Mouse (Mus musculus) forebrain, embryonic 14.5 days (tissue): ENCODE results near the gene Slc25a16. TPM values are rescaled to one million over a fixed set of nuclear protein-coding genes. Genes with fewer than 3 reads are reported as not detected.
A peak's percentile ranks its signal among the peaks of the same experiment; 100 is the strongest.

Experiments
- ATAC-seq: fragments of 200-750 bp; cut with Nextera tagmentation; 2 replicates; pipeline ENCODE4 v1.8.0; 2017; ENCODE audit warnings: mild to moderate bottlenecking, moderate library complexity
- DNase-seq: peaks from one replicate; pipeline ENCODE4 v3.0.0-alpha.2; 2015; ENCODE audit warnings: low spot score
- H3K27ac ChIP-seq: fragments of 300-500 bp; sonication (generic); 2 replicates; pipeline ENCODE4 v1.5.1; 2014; ENCODE audit warnings: low read depth, mild to moderate bottlenecking, control low read depth, low read length, moderate library complexity
- H3K27me3 ChIP-seq: fragments of 300-500 bp; sonication (generic); replicated peaks from 2 replicates; pipeline ENCODE4 v1.6.1; 2014; ENCODE audit warnings: low read length, control low read depth, mixed read lengths; ENCODE audit not compliant: control insufficient read depth, insufficient read depth
- H3K36me3 ChIP-seq: fragments of 300-500 bp; sonication (generic); 2 replicates; pipeline ENCODE4 v1.6.1; 2014; ENCODE audit warnings: low read length, control low read depth; ENCODE audit not compliant: control insufficient read depth, insufficient read depth
- H3K4me1 ChIP-seq: fragments of 300-500 bp; sonication (generic); 2 replicates; pipeline ENCODE4 v1.6.1; 2014; ENCODE audit warnings: antibody characterized with exemption, low read length, control low read depth; ENCODE audit not compliant: control insufficient read depth, insufficient read depth
- H3K4me2 ChIP-seq: fragments of 300-500 bp; sonication (generic); 2 replicates; pipeline ENCODE4 v1.6.1; 2014; ENCODE audit warnings: mild to moderate bottlenecking, control low read depth, low read length
- H3K4me3 ChIP-seq: fragments of 300-500 bp; sonication (generic); 2 replicates; pipeline ENCODE4 v1.5.1; 2014; ENCODE audit warnings: low read depth, low read length, control low read depth
- H3K9ac ChIP-seq: fragments of 300-500 bp; sonication (generic); 2 replicates; pipeline ENCODE4 v1.6.1; 2014; ENCODE audit warnings: mild to moderate bottlenecking, low read length, control low read depth, moderate library complexity
- H3K9me3 ChIP-seq: fragments of 300-500 bp; sonication (generic); replicated peaks from 2 replicates; pipeline ENCODE4 v1.6.1; 2016; ENCODE audit warnings: low read length, control low read depth, mixed read lengths; ENCODE audit not compliant: control insufficient read depth
- WGBS: fragments of 180-500 bp; shearing (Covaris S2); extraction: QIAGEN DNeasy Blood & Tissue Kit; methylation state at CpG from one replicate; pipeline ENCODE4 v1.1.7; 2014; 5-methylcytosine and 5-hydroxymethylcytosine counted together
- polyA plus RNA-seq: library from polyadenylated mRNA; unstranded; fragments of >200 nt; fragmentation: Nextera tagmentation; extraction: Ambion mirVana; gene quantifications from 2 replicates; pipeline ENCODE4 v1.2.1, GENCODE M21; 2014

Gene Slc25a16
- polyA plus RNA-seq, 1 experiment from 2014 or later = 17.1 TPM

DNA sequence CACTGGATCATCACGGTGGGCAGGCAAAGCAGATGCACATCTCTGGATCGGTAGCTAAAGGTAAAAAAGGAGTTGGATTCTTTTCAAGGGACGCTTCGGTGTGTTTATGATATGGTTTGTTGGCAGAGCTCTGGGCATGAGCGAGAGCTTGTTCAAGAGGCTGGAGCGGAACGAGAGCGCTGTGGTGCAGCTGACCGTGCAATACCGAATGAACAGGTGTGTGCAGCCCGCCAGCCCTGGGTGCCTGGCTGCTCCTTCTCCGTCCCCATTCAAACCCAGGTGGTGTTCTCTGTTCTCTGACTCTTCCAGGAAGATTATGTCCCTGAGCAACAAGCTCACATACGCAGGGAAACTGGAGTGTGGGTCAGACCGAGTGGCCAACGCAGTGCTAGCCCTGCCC, 45.9 kb downstream of the Slc25a16 start:
- Histone ChIP-seq H3K4me3 (no peak overlapping the region), H3K9me3 (no peaks in the 10 kb centered on the region), H3K4me1 (no peaks in the 10 kb centered on the region), H3K27ac (no peak overlapping the region), H3K9ac (no peak overlapping the region), H3K36me3 (peaks cover 78% of the 10 kb centered on the region), H3K27me3 (no peaks in the 10 kb centered on the region), H3K4me2 (no peak overlapping the region)
- no peak for DNase-seq
- no peak for ATAC-seq
- 97% methylated on average over 15 of the region's 15 CpGs for WGBS

DNA sequence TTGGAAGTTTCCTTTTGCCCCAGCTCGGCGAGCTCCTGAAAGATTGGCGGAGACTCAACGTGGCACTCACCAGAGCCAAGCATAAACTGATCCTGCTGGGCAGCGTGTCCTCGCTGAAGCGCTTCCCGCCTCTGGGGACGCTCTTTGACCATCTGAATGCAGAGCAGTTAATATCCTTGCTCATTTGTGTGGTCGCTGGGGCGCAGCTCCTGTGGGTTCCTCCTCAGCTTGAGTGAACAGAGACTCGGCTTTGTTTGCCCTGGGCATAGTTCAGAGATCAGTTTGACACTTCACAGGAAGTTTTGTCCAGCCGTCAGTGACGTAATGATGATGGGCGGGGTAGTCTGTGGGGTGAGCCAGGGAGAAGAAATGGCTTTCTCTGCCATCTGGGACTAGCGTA, 51.4 kb downstream of the Slc25a16 start:
- H3K4me2 ChIP-seq = no peak overlapping the region
- DNase-seq (no peak), ATAC-seq (no peak)
- no peaks in the 10 kb centered on the region for H3K27me3 ChIP-seq
- no peaks in the 10 kb centered on the region for H3K9me3 ChIP-seq
- no peak overlapping the region for H3K9ac ChIP-seq
- WGBS = 65% methylated on average over 16 of the region's 16 CpGs
- no peak overlapping the region for H3K4me3 ChIP-seq
- H3K27ac ChIP-seq = no peak overlapping the region
- H3K36me3 ChIP-seq = peaks cover 50% of the 10 kb centered on the region
- H3K4me1 ChIP-seq = no peaks in the 10 kb centered on the region

DNA sequence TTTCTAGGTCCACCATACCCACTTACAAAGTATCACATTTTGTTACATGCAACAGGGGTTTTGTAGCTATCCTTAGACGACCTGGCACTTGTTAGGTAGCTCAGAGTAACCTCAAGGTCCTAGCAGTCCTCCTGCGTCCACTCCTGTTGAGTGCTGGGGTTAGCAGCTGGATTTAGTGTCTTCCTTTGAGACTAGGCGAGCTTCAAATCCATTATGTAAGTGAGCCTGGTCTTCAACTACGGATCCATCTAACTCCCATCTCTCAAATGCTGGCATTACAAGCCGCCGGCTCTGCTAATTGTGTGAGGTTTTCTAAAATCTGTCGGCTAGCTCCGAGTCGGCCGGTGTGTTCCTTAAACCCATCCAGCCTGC, 59.2 kb downstream of the Slc25a16 start:
- H3K4me3 ChIP-seq = peak overlapping the region; percentile 97
- H3K9me3 ChIP-seq = no peaks in the 10 kb centered on the region
- ATAC-seq (no peak), DNase-seq (no peak)
- 6% methylated on average over 10 of the region's 10 CpGs for WGBS
- peaks cover 5% of the 10 kb centered on the region; the same call in 1 of the 2 replicates for H3K4me1 ChIP-seq
- peaks cover 13% of the 10 kb centered on the region for H3K36me3 ChIP-seq
- H3K4me2 ChIP-seq = peak overlapping the region; percentile 63
- no peaks in the 10 kb centered on the region for H3K27me3 ChIP-seq
- peak overlapping the region; percentile 96 for H3K9ac ChIP-seq
- peak overlapping the region; percentile 82; the same call in 1 of the 2 replicates for H3K27ac ChIP-seq

DNA sequence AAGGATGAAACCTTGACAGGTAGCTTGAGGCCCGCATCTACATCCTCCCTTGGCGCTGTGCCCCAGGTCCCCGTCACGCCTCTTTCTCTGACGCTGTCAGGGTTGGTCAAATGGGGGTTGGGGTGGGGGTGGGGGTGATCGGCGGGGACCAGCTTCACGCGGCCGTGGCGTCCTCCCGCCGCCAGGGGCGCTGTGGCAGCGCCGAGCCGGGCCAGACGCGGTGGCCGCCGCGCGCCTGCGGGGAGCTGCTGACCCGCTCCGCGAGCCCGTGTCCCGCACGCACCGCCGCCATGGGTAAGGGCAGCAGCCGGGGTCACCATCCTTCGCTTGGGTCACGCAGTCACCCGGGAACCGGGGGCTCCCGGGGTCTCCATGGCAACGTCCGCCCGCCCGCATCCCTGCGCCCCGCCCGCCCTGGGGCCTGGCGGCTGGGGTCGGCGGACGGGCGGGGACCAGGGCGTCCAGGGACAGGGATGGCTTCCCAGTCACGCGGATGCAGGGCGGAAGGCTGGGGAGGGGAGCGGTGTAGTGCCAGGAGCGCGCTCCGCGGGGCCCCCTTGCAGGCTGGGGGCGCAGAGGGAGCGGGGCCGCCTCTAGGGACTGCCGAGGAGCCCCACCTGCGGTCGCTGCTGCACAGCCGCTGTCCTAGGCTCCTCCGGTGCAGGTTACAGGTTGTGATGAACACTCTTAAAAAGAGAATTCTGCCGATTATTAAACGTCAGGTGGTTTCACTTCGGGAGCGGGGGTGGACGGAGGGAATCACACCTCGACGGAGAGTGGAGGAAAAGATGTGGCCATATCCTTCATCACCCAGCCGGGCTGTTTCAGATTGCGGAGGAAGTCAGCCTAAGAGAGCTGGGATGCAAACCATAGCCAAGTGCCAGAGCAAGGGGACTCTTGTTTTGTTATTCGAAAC, 59.9 kb downstream of the Slc25a16 start, which contains the start of gene Rufy2:
Gene Rufy2 (plus strand): TSS at position 185 of the 916 bp plus-strand sequence.
- Histone ChIP-seq H3K27me3 (no peaks in the 10 kb centered on the region), H3K4me2 (peak within 1 kb of the TSS; percentile 63), H3K36me3 (peaks cover 20% of the 10 kb centered on the region), H3K9me3 (no peaks in the 10 kb centered on the region), H3K4me1 (peaks cover 5% of the 10 kb centered on the region; the same call in 1 of the 2 replicates), H3K4me3 (peak within 1 kb of the TSS; percentile 97), H3K9ac (peak within 1 kb of the TSS; percentile 96), H3K27ac (peak within 1 kb of the TSS; percentile 82)
- ATAC-seq (peak; percentile 95), DNase-seq (peak; percentile 88)
- under 1% methylated on average over 49 of the region's 77 CpGs for WGBS

DNA sequence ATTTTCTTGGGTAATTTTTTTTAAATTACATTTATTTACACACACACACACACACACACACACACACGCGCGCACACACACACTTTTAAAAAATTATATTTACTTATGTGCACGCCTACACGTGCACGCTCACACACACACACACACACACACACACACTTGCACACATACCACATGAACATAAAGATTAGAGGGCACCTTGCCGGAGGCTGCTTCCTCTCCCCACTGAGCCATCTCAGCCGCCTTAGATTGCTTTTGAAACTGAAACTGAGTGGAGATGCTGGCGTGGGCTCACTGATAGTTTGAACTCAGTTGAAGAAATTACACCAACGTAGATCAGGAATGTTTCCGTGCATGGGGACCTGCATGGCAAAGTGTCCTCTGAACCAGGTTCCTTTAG, 63.6 kb downstream of the Slc25a16 start:
- DNase-seq (no peak), ATAC-seq (no peak)
- H3K36me3 ChIP-seq = peaks cover 40% of the 10 kb centered on the region
- H3K4me3 ChIP-seq = no peak overlapping the region
- no peak overlapping the region for H3K4me2 ChIP-seq
- H3K4me1 ChIP-seq = peaks cover 5% of the 10 kb centered on the region; the same call in 1 of the 2 replicates
- WGBS = 93% methylated on average over 11 of the region's 11 CpGs
- H3K9me3 ChIP-seq = no peaks in the 10 kb centered on the region
- no peaks in the 10 kb centered on the region for H3K27me3 ChIP-seq
- H3K9ac ChIP-seq = no peak overlapping the region
- no peak overlapping the region for H3K27ac ChIP-seq

DNA sequence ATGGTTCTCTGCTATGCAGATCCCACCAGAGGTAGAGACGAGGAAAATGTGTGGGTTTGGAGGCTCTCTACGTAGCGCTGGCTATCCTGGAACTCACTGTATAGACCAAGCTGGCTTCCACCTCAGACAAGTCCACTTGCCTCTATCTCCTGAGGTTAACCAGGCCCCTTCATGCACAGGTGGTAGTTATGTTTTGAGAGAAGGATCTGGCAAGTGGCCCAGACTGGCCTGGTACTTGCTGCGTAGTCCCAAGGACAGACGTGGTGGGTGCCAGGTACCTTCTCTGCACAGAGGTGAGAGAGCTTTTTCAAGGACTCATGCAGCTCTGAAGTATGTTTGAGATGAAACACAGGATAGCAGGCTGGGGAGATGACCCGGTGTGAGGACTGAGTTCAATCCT, 64.1 kb downstream of the Slc25a16 start:
- no peak overlapping the region for H3K27ac ChIP-seq
- ATAC-seq (no peak), DNase-seq (no peak)
- peaks cover 5% of the 10 kb centered on the region; the same call in 1 of the 2 replicates for H3K4me1 ChIP-seq
- H3K9ac ChIP-seq = no peak overlapping the region
- no peak overlapping the region for H3K4me3 ChIP-seq
- peaks cover 44% of the 10 kb centered on the region for H3K36me3 ChIP-seq
- WGBS = 91% methylated on average over 6 of the region's 6 CpGs
- H3K27me3 ChIP-seq = no peaks in the 10 kb centered on the region
- no peaks in the 10 kb centered on the region for H3K9me3 ChIP-seq
- H3K4me2 ChIP-seq = no peak overlapping the region

DNA sequence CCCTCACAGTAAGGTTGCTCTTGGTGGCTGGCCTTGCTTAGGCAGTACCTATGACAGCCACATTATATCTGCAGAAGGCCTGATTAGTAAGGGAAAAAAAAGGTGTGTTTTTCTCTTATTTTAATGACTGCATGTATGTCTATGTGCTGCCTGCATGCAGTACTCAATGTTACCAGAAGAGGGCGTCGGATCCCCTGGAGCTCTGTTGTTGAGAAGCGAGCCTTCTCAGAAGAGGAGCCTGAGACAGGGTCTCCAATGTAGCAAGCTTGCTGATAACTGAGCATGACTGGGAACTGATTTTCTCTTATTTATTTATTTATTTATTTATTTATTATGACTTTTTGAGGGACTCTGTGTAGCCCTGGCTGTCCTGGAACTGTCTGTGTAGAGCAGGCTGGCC, 66.9 kb downstream of the Slc25a16 start:
- Histone ChIP-seq H3K27ac (no peak overlapping the region), H3K4me2 (no peak overlapping the region), H3K27me3 (no peaks in the 10 kb centered on the region), H3K9me3 (no peaks in the 10 kb centered on the region), H3K36me3 (peaks cover 72% of the 10 kb centered on the region), H3K4me1 (no peaks in the 10 kb centered on the region), H3K4me3 (no peak overlapping the region), H3K9ac (no peak overlapping the region)
- DNase-seq (peak; percentile 40), ATAC-seq (peak; percentile 2; the same call in 1 of the 2 replicates)
- WGBS = 24% methylated on average over 3 of the region's 3 CpGs

DNA sequence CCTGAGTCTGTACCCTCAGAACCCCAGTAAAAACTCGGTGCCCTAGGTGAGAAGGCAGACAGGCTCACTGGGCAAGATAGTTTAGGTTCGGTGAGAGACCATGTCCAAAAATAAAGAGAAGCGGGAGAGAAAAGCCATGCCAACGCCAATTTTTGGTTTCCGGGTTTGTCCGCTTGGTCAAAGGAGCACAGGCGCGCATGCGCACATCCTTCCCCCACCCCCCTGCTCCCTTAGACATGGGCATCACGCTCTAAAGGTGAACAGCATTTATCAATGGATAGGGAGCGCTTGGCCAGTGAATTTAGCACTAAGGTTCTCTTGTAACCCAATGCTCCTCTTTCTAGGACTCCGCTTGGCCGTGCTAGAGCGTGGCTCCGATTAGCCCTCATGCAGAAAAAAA, 70.2 kb downstream of the Slc25a16 start:
- H3K9me3 ChIP-seq = no peaks in the 10 kb centered on the region
- DNase-seq (no peak), ATAC-seq (no peak)
- peaks cover 81% of the 10 kb centered on the region for H3K36me3 ChIP-seq
- H3K4me3 ChIP-seq = no peak overlapping the region
- no peak overlapping the region for H3K27ac ChIP-seq
- H3K4me1 ChIP-seq = no peaks in the 10 kb centered on the region
- 94% methylated on average over 15 of the region's 15 CpGs for WGBS
- H3K4me2 ChIP-seq = no peak overlapping the region
- no peak overlapping the region for H3K9ac ChIP-seq
- H3K27me3 ChIP-seq = no peaks in the 10 kb centered on the region

DNA sequence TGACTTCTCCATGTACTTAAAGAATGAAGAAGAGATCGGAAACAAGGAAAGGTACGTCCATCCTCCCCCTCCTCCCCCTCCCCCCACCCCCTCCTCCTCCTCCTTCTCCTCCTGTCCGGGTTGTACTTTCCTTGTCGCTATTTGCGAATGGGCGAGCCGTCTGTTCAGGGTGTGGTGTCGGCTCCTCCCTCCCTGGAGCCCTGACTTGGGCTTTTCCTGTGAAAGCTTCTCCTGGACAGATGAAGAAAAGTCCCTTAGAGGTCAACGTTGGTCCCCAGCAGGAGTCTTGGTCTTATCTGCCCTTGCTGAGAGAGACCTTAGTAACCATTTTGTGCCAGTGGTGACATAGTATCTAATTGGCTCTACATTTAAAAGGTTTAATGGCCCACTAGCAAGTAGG, 73.6 kb downstream of the Slc25a16 start:
- WGBS = 88% methylated on average over 6 of the region's 9 CpGs
- H3K9me3 ChIP-seq = no peaks in the 10 kb centered on the region
- H3K9ac ChIP-seq = no peak overlapping the region
- peaks cover 94% of the 10 kb centered on the region for H3K36me3 ChIP-seq
- no peak overlapping the region for H3K27ac ChIP-seq
- no peaks in the 10 kb centered on the region for H3K27me3 ChIP-seq
- H3K4me3 ChIP-seq = no peak overlapping the region
- H3K4me2 ChIP-seq = no peak overlapping the region
- DNase-seq (no peak), ATAC-seq (no peak)
- no peaks in the 10 kb centered on the region for H3K4me1 ChIP-seq
